Mouse (Mus musculus) cerebellum, adult 9-11 months (tissue): ENCODE measurements around the gene 9330161L09Rik.

Source experiments
- DNase-seq: peaks from one replicate; pipeline ENCODE4 v3.0.0; 2022

9330161L09Rik gene

DNA sequence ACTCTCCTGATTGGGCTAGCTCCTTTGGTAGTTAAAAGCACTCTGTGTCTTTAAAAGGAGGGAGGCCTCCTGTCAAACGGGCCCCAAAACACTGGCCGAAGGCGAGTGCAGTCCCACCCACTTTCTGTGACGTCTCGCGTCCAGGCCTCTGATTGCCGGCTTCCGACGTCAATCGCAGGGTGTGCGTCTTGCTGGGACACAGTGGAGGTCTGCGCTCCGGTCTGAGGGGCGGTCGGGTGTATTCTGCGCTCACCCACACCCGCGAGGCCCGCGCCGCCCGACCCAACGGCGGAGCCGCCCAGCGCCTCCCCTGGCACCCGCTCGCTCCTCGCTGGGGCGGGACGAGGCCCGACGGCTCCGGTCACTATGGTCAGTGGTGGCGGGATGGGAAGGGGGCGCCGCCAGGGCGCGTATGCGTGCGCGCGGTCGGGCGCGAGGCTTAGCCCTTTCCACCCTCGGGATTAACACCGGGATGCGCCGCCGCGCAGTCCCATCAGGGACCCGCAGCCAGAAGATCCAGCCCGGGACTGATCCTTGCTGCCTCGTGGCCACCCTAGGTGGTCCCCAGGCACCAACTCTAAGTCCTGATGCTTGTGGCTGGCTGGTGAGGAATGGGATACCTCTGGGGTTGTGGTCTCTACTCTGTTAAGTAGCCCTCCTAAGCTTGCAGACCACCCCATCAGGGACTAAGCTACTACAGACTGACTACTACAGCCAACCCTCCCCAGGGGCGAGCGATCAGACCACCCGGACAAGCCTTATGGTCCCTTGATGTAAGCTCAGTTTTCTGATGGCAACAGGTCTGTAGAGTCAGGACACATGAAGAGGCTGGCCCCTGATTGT, 18.9 kb downstream of the 9330161L09Rik start, which contains the start of gene Otub2:
Otub2 (plus strand) TSS at position 178 of the 843 bp plus-strand sequence.
- peak; percentile 97 for DNase-seq

DNA sequence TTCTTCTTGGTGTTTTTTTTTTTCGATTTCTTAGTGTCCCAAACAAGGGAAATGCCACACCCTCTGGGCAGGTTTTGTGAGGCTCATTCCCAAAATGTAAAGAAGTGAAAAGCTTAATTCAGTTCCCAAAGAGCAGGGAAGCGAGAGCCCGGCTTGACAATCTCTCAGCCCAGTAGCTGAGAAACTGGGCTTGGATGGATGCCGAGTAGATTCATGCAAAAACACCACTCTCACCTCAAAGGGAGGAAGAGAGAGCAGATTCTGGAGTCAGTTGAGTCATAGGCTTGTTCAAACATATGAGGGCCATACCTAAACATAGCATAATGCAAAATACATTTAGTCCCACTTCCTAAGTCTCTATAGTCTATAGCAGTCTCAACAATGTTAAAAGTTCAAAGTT, 27.4 kb downstream of the 9330161L09Rik start:
- no peak for DNase-seq

DNA sequence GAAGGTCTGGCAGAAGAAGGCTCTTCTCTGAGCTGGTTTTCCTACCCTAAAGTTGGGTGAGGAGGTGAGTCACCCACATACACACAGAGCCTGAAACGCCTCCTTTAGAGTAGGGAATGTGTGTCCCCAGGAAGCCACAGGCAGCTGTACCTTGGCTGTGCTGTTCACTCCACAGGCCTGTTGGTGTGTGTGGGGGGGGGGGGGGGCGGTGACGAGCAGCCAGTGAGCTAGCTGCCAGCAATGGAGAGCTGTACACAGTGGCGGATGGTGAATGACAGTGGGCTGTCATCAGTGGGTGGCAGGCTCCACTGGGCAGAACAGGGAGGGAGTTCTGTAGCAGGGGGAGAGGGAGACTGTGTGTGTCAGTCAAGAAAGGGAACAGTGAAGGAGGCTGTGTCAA, 30.8 kb downstream of the 9330161L09Rik start:
- DNase-seq: no peak

DNA sequence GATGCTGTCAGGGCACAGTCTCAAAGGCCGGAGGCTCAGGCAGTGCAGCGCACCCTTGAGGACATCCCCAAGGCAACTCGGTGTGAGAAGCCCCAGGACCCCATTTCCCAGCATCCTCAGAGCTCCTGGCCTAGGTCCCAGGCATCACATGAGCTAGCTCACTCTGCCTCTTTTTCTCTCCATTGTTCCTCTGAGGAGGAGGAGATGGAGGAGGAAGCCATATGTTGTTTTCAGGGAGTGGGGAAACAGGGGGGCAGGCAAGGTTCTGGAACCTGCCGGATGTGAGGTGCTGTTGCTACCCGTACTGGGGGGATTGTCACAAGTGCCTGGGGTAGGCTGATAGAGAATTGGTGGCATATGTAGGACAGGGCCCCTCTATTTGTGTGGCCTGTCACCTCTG, 31.5 kb downstream of the 9330161L09Rik start:
- DNase-seq: no peak

DNA sequence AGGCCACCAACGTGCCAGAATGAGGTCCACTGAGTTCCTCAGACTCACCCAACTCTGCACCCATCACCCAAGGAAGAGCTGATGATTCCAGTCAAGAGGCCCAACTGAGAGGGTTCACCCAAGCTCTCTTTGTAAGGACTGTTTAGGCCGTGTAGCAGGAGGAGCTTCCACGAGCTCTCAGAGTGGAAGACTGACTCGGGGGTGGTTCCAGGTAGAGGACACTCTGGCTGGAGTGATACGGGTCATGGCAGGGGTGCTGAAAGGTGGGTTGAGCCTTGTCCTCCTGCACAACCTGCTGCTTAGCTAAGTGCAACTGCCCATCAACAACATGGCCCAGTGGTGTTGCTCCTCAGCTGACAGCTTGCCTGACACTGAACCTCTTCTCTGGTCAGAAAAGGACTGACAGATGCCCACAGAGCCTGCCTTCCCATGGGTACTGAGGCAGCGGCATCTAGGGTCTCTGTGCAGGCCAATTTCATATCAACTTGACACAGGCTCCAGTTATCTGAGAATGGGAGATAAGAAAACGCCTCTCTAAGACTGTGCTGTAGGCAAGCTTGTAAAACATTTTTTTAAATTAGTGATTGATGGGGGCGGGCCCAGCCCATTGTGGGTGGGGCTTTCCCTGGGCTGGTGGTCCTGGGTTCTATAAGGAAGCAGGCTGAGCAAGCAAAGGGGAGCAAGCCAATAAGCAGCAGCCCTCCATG, 33.9 kb downstream of the 9330161L09Rik start:
- DNase-seq: no peak

DNA sequence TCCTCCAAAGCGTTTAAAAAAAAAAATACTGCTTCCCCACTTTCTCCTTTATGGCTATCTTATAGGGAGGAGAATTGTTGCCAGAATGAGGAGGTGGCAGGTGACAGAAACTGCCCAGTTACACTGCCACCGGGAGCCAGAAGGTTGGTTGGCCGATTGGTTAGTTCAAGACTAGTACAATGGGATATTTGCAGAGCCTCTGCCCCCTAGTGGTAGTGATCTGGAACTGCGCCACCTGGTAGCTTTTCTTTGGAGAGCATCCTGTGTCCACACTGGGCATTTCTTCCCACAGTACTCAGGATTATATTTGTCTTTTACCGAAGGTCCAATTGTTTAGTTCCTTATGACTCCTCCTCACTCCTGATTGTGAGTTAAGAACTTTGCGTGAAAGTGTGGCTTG, 35.9 kb downstream of the 9330161L09Rik start:
- peak; percentile 45 for DNase-seq

DNA sequence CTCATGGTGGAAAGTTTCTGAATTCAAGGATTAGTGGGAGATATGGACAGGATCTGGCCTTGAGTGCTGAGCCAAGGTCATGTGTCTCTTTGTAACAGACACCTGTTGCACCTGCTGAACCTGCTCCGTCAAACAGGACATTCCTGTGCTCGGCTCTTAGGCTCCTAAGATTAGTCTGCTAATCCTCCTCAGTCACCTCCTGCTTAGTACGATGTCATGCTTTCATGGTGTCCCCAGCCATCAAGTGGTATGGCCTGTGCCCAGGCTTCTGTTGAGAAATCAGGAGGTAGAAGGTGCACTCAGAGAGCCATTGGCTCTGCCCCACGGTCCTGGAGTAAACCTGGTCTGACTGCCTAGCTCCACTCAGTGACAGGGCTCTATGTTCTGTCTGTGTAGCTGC, 36.8 kb downstream of the 9330161L09Rik start:
- DNase-seq: no peak

DNA sequence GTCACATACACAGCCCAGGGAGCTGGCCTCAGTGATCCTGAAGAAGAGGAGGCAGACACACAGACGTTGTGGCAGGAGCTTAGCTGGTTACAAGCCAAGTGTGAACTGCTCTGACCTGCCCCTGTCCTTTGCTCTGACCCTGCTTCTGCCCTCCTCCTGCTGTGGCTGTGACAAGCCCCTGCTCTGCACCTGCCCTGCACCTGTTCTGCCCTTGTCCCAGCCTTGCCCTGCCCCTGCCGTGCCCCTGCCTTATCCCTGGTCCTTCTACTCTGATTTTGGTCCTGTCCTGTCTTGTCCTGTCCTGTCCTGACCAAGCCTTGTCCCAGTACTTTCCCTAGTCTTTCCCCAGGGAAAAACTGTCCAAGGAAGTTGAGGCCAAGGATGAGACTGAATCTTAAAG, 38.8 kb downstream of the 9330161L09Rik start:
- DNase-seq: no peak

DNA sequence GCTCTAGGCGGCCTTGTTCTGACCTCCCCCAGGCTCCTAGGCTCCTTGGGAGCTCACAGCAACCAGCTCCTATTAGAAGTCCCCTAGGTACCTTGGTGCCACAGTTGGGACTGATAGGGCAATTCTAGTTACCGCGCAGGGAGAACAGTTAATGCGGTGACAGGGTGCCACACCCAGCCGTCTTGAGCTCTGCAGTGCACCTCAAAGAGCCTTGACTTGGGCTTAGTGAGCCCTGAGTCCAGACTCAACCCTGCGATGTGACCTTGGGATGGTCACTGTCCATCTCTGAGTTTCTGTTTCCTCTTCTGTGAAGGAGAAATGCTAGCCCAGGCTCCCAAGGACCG, 39.3 kb downstream of the 9330161L09Rik start:
- no peak for DNase-seq

DNA sequence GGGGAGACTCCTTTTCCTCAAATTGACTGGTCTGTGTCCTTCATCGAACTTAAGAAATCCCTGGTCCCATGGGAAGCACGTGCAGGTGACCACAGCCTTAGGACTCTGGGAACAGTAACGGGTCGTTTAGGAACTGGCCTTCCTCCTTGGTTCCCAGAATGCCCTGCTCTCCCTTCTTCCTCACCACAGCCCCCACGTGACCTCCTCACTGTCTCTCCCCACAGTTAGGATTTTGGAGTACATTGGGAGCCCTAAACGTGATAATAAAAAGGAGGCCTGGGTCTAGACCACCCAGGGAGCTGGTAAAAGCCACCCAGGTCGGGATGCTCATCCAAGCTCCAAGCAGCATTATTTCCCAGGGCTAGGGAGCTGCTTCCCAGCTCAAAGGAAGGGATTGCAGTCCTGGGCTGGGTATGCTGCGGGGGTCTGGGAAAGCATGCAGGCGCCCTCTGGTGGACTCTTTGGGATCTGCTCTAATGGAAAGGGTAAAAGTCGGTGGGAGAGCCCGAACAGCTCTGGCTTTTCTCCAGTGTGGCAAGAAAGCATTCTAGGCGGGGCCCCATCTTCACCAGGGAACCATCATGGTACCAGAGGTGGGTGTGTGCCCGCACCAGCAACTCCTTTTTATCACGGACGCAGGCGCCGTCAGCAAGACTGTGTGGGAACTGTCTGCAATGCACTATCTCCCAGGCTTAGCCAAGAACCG, 39.8 kb downstream of the 9330161L09Rik start:
- DNase-seq: peak; percentile 45

DNA sequence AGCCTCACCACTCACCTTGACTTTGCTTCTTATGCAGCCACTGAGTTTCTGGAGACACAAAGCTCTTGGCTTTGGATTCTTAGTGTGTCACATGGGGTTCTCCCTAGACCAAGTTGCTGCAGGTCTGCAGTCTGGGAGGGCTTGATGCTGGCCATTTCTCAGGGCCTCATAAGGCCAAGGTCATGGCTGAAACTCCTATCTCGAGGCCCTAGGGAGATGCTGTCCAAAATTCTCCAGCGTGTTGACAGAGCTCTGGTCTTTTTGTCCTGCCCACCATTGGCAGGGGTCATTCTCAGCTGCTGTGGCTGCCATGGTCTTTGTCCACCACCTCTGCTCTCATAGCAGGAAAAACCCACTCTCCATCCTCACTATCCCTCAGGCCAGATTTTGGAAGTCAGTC, 40.4 kb downstream of the 9330161L09Rik start:
- DNase-seq: no peak

DNA sequence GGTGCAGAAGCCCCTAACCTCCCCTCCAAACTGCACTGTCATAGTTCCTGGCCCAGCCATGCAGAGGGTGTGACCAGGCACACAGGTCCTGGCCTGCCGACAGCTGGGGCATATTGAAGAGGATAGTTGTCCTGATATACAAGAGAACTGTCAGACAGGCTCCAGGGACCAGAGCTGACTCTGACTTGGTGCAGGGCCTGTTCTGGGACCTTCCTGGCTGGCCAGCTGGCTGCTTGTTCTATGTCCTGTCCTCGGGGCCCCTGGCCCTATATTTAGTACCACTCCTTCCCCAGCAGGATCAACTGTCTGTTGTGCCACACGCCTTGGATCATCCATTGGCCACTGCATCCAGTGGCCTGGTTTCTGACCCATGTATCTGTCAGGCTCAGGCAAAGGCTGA, 45.3 kb downstream of the 9330161L09Rik start:
- no peak for DNase-seq

DNA sequence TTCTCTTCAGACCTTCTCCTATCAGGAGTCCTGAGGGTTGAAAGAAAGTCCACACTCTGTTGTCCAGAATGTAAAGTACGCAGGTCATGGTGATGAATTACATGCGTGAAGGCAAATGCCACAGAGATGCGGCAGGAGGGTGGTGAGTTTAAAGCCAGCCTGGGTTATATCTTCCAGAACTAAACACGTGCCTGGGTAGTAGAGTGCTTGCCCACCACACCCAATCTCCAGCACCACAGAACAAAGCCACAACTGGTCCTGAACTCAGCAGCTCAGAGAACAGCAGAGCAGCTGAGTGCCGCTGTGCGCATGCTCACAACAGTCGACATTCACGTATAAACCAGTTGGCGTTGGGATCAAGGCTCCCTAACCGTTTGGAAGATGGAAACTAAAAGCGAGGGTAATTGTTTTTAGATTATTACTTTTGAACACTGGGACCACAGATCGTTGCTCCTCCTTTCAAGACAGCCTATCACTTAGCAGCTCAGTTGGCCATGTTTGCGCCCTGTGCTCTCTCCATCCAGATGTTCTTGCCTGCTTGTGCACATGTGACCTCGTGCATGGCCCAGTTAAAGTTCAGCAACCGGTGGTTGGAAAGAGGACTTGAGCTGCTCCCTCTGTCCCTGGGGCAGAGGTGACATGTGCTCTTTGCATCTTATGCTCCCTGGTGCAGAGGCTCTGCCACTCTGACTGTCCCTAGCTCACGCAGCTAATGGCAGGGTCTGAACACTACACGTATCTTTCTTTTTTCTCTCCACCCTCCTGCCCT, 45.9 kb downstream of the 9330161L09Rik start:
- no peak for DNase-seq

DNA sequence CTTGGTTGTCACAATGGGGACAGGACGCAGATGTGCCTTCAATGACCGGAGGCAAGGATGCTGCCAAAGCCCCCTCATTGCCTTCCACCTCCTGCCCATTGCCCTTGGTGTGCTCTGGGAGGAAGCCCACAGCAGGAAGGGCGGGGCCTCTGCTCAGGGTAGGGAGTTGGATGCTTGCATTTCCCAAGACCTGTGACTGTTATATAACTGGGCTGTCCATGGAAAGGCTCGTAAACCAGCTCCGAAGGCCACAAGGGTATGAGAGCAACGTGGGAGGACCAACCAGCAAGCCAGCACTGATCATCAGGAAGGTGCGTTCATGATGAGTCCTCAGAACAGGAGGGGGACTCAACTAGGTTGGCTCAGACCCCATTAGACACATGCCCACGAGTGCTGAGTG, 46.8 kb downstream of the 9330161L09Rik start:
- no peak for DNase-seq

DNA sequence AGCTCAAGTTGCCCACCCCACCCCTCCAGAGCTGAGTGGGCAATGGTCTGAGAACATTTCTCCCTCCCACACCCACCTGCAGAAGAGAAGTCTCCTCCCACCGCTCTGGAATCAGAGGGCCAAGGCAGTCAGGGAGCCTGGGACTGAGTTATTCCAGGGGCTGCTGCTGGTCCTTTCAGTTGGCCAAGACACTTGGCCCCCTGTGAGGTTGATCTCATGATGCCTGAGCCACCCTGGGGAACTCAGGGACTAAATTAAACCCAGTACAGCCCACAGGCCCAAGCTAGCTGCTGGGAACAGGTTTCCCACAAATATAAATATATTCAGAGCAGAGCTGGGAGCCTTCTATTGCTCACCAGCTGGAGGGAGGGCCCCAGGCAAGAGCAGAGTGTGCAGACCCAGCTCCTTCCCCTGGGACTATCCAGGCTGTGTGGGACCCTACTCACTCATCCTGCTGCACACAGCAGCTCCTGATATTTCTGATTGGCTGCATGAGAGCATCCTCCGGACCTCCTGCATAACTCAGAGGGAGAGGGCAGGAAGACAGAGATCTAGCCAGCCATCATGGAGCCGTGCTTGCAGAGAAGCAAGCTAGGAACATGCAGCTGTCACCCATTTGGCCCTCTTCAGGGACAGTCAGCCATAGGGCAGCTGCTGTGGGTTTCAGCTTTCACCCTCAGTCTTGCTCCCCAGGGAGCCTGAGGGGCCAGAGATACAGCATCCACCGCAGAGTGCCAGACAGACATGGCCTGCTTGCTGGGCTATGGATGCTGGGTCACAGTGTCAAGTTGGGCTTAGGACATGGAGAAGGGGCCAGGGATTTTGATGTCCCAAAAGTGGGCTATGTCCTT, 48.4 kb downstream of the 9330161L09Rik start:
- no peak for DNase-seq

DNA sequence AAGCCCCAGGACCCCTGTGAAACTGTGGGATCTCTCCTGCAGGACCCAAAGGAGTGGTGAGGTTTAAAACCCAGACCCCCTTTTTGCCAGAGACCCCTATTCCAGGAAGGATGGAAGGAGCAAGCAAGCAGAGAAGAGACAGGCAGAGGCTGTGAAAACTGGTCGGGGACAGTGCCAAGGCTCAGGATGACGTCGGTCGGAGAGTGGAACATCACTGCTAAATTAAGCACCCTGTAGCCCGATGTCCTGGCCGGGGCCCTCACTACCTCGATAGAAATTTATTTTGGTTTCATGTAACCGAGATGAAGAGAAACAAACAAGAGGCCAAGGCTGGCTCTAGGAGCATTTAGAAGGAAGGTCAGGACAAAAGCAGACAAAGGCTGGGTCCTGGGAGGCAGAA, 49.4 kb downstream of the 9330161L09Rik start:
- no peak for DNase-seq
